Mouse (Mus musculus) forebrain, embryonic 13.5 days (tissue): ENCODE measurements around the gene Vill. TPM values are rescaled to one million over a fixed set of nuclear protein-coding genes. Genes with fewer than 3 reads are reported as not detected.
A peak's percentile ranks its signal among the peaks of the same experiment; 100 is the strongest.

Experiments
- ATAC-seq: fragments of 200-750 bp; cut with Nextera tagmentation; 2 replicates; pipeline ENCODE4 v1.8.0; 2017
- H3K27ac ChIP-seq: fragments of 300-500 bp; sonication (generic); 2 replicates; pipeline ENCODE4 v1.5.1; 2015; ENCODE audit warnings: inconsistent platforms, mild to moderate bottlenecking, moderate library complexity
- H3K27me3 ChIP-seq: fragments of 300-500 bp; sonication (generic); 2 replicates; pipeline ENCODE4 v1.6.1; 2015; ENCODE audit warnings: mild to moderate bottlenecking, inconsistent platforms
- H3K36me3 ChIP-seq: fragments of 300-500 bp; sonication (generic); 2 replicates; pipeline ENCODE4 v1.6.1; 2015; ENCODE audit warnings: mild to moderate bottlenecking, inconsistent platforms; ENCODE audit not compliant: poor library complexity, severe bottlenecking
- H3K4me1 ChIP-seq: fragments of 300-500 bp; sonication (generic); 2 replicates; pipeline ENCODE4 v1.6.1; 2015; ENCODE audit warnings: inconsistent platforms
- H3K4me2 ChIP-seq: fragments of 300-500 bp; sonication (generic); 2 replicates; pipeline ENCODE4 v1.6.1; 2015; ENCODE audit warnings: inconsistent platforms, mild to moderate bottlenecking, moderate library complexity
- H3K4me3 ChIP-seq: fragments of 300-500 bp; sonication (generic); 2 replicates; pipeline ENCODE4 v1.5.1; 2015; ENCODE audit warnings: mild to moderate bottlenecking, inconsistent platforms
- H3K9ac ChIP-seq: fragments of 300-500 bp; sonication (generic); 2 replicates; pipeline ENCODE4 v1.6.1; 2015; ENCODE audit warnings: mild to moderate bottlenecking, inconsistent platforms
- H3K9me3 ChIP-seq: fragments of 300-500 bp; sonication (generic); replicated peaks from 2 replicates; pipeline ENCODE4 v1.6.1; 2016; ENCODE audit warnings: inconsistent platforms
- WGBS: fragments of 180-500 bp; shearing (Covaris S2); methylation state at CpG from one replicate; pipeline ENCODE4 v1.1.7; 2015; 5-methylcytosine and 5-hydroxymethylcytosine counted together
- polyA plus RNA-seq: library from polyadenylated mRNA; unstranded; fragments of >200 nt; fragmentation: Nextera tagmentation; extraction: Ambion mirVana; gene quantifications from 2 replicates; pipeline ENCODE4 v1.2.1, GENCODE M21; 2015

Vill gene
- polyA plus RNA-seq, 1 experiment from 2014 or later = 3.9 TPM

DNA sequence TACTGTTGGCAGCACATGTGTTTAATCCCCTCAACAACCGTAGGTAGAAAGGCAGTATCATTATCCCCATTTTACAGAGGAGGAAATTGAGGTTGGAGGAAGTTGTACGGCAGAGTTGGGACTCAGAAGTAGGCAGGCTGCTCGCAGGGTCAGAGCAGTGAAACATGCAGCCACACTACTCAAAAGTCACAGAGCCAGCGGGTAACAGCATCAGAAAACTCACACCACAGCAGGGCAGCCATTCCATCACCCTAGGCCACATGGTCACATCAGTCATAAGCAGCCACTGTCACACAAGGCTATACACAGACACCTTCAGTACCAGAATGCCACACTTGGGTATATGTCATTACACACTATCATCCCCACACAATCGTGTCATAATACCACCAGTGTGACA is 34.7 kb downstream of the Vill start:
- no peaks in the 10 kb centered on the region for H3K9me3 ChIP-seq
- H3K4me1 ChIP-seq = peaks cover 28% of the 10 kb centered on the region
- H3K9ac ChIP-seq = no peak overlapping the region
- peaks cover 11% of the 10 kb centered on the region for H3K27me3 ChIP-seq
- H3K4me2 ChIP-seq = no peak overlapping the region
- 91% methylated on average over 5 of the region's 5 CpGs for WGBS
- no peak overlapping the region for H3K4me3 ChIP-seq
- ATAC-seq = no peak
- H3K27ac ChIP-seq = no peak overlapping the region
- no peaks in the 10 kb centered on the region for H3K36me3 ChIP-seq

DNA sequence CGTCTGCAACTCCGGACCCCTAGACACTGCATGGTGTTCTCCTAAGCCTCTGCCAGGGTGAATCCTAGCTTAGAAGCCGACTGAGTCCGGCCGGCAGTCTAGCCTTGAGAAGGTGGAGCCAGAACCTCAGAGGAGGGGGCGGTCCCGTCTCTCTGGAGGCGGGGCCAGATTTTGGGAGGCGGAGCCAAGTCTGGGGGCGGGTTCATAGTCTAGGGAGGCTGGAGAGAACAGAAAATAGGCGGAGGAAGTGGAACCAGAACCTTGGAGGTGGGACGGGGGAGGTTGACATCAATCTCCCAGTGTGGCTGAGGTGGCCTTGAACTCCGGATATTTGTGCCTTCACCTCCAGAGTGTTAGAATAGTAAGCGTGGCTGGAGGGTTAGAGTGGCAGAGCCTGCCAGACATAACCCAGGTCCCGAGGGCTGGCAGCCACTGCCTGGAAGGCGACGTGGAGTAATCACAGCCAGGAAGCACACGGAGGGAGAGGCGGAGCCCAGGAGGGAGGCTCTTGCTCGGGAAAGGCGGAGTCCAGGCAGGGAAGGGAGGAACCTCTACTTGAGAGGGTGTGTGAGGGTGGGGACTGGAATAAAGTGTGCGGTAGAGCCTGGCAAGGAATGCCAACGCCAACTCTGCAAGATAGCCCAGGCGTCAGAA is 35.7 kb downstream of the Vill start:
- no peaks in the 10 kb centered on the region for H3K9me3 ChIP-seq
- peak overlapping the region; percentile 31 for H3K4me3 ChIP-seq
- H3K27me3 ChIP-seq = peaks cover 21% of the 10 kb centered on the region
- H3K27ac ChIP-seq = no peak overlapping the region
- 1% methylated on average over 24 of the region's 24 CpGs for WGBS
- H3K9ac ChIP-seq = no peak overlapping the region
- peak overlapping the region; percentile 58 for H3K4me2 ChIP-seq
- no peaks in the 10 kb centered on the region for H3K36me3 ChIP-seq
- H3K4me1 ChIP-seq = peaks cover 34% of the 10 kb centered on the region
- peak; percentile 73 for ATAC-seq

DNA sequence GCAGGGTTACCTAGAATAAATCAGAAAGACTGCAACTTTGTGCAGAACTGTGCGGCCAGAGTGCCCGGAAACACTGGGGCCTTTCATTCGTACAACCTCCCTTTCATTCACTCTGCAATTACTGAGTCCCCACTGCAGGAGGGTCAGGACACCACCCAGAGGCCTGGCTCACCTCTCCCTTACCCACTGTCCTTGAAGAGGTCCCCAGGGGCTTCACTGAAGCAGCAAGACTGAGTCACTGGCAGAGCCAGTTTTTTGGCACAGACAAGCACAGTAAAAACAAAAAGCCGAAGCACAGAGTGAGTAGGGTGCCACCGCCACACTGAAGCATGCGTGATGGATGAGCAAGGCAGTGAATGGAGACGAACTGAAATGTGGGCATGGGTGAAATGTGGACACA is 36.9 kb downstream of the Vill start:
- Histone ChIP-seq H3K27me3 (peaks cover 32% of the 10 kb centered on the region), H3K36me3 (no peaks in the 10 kb centered on the region), H3K4me2 (no peak overlapping the region), H3K9me3 (no peaks in the 10 kb centered on the region), H3K27ac (no peak overlapping the region), H3K4me1 (peaks cover 42% of the 10 kb centered on the region), H3K4me3 (no peak overlapping the region), H3K9ac (no peak overlapping the region)
- WGBS = 50% methylated on average over 7 of the region's 7 CpGs
- ATAC-seq = no peak

DNA sequence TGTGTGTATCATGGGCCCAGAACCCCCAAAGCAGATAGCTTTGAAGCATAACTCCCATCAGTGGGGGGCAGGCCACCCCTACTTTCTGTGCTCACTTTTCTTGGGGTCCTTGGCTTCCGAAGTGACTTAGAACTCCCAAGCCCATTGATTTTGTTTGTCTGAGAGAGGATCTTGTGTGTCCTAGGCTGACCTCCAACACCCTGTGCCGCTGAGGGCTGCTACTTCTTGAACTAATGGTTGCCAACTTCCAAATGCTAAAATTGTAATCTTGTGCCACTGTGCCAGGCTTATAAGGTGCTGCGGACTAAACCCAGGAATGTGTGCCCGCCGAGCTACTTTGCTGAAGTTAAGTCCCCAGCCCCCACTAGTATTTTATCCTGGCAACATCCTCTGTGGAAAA is 37.9 kb downstream of the Vill start:
- Histone ChIP-seq H3K4me2 (no peak overlapping the region), H3K4me1 (peaks cover 42% of the 10 kb centered on the region), H3K9me3 (no peaks in the 10 kb centered on the region), H3K4me3 (no peak overlapping the region), H3K9ac (no peak overlapping the region), H3K27ac (no peak overlapping the region), H3K36me3 (no peaks in the 10 kb centered on the region), H3K27me3 (peaks cover 42% of the 10 kb centered on the region)
- WGBS = 90% methylated on average over 5 of the region's 5 CpGs
- ATAC-seq = no peak

DNA sequence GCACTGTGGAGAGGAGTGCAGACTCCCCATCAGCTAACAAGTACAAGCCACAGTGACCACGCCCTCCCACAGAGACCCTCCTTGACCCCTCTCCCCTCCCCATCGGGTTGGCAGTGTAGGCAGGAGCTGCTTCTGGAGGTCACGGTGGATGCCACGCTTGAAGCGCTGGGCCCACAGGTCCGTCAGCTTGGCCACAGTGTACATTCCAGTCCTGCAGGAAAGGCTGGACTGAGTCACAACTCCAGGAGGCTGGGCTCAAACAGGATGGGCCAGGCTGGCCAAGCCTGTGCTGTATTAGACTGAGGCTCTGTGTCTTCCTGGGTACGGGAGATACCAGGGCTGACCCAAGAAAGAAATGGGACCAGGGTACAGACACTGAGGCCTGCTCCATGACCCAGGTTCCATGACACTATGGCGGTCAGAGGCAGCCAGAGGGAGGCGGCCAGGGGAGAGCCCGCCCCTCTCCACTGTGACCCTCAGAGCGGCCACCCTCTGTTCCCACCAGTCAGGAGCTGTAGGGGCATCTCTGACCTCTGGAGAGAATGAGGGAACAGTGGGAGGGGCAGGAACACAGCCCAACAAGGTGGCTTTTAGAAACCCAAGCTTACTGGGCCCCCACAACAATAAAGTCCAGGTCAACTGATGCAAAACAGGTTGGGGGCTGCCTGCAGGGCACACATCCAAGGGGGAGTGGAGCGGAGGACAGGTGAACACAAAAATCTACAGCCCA is 39.2 kb downstream of the Vill start:
- H3K27ac ChIP-seq = no peak overlapping the region
- H3K36me3 ChIP-seq = no peaks in the 10 kb centered on the region
- H3K9ac ChIP-seq = no peak overlapping the region; the same call in 1 of the 2 replicates
- no peak for ATAC-seq
- H3K4me3 ChIP-seq = peak overlapping the region; percentile 46
- H3K4me1 ChIP-seq = peaks cover 36% of the 10 kb centered on the region
- H3K27me3 ChIP-seq = peaks cover 48% of the 10 kb centered on the region
- no peaks in the 10 kb centered on the region for H3K9me3 ChIP-seq
- WGBS = 74% methylated on average over 12 of the region's 12 CpGs
- H3K4me2 ChIP-seq = peak overlapping the region; percentile 72

DNA sequence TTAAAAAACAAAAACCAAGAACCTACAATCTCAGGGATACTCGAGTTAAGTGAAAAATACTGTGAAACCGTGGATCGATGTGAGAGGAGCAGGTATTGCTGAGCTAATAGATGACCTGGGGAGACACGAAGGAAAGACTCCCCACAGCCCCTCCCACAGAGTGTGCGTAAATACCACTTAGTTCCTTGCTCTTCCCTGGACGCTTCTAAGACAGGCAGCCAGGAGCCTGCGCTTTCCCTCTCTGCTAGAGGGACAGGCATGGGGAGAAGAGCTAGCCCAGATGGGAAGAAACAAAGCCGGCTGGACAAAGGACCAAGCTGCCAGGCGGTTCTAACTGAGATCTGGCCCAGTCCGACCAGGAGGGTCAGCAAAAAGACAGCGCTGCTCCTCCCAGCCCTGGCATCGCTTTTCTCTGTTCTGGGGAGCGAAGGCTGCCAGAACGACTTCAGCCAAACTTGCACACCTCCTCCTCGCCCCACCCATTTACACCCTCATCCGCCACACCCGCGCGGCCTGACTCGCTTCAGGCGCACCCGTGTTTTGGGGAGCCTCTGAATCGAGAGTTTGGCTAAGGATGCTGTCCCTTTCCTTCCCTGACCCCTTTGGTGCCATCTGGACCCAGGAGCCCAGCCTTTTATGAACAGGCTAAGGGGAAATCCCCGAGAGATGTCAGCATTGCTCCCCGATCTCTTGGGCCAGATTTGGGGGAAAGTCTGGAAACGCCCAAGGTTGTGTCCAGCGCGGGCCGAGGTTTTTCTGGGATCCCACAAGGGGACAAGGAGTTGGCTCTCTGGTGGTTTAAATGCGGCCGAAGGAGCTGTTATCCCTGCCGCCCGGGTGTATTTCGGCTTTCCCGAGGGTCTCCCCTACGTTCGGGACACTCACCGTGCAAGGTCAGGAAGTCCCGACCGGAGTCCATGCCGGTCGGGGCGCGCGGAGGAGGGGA is 40.2 kb downstream of the Vill start:
- ATAC-seq = no peak
- H3K9me3 ChIP-seq = no peaks in the 10 kb centered on the region
- peak overlapping the region; percentile 46 for H3K4me3 ChIP-seq
- peaks cover 49% of the 10 kb centered on the region for H3K27me3 ChIP-seq
- H3K36me3 ChIP-seq = no peaks in the 10 kb centered on the region
- H3K4me1 ChIP-seq = peaks cover 35% of the 10 kb centered on the region
- WGBS = 3% methylated on average over 45 of the region's 45 CpGs
- H3K9ac ChIP-seq = peak overlapping the region; percentile 56
- no peak overlapping the region for H3K27ac ChIP-seq
- H3K4me2 ChIP-seq = peak overlapping the region; percentile 72

DNA sequence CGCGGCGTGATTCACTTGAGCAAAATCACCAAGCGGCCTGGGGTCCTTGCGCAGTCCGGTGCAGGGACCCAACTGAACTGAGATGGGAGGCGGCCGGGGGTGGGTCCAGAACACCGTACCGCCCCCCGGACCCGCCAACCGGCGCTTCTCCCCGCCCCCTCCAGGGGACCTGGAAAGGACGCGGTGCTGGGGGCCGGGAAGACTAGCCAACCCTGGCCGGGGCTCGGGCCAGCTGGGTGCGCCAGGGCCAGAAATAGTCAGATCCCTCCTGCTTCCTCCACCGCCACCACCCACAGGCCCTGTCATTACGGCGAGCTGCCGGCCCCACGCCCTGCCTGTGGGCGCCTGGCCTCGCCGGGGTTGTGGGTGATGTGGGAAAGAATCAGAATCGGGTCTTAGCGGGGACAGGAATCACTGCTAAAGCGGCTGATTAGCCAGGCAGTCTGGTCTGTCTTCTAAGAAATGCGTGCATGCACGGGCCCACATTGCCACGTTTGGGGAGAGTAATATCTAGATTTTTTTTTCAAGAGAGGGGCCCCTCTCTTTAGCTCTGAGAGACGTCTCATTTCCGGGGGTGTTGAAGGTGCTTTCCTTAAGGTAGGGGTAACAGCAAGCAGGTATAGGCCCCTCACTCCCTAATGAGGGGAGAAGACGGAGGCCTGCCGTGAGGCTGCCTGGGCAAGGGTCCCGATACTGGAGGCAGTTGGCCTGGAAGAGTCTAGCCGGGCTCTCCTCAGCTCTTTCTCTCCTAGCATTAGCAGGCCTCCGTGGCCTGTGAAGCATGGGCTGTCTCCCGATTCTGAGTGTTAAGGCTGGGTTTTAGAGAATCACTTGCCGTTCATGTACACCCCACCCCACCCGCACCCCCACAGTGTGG is 41.1 kb downstream of the Vill start, which contains the start of gene Plcd1:
Plcd1 (minus strand) TSS at position 84 of the 877 bp plus-strand sequence.
- peak within 1 kb of the TSS; percentile 46 for H3K4me3 ChIP-seq
- H3K27me3 ChIP-seq = peaks cover 49% of the 10 kb centered on the region
- peaks cover 26% of the 10 kb centered on the region for H3K4me1 ChIP-seq
- H3K9ac ChIP-seq = peak within 1 kb of the TSS; percentile 56
- H3K4me2 ChIP-seq = peak within 1 kb of the TSS; percentile 72
- ATAC-seq = peak; percentile 75
- no peaks in the 10 kb centered on the region for H3K9me3 ChIP-seq
- no peaks in the 10 kb centered on the region for H3K36me3 ChIP-seq
- 8% methylated on average over 45 of the region's 45 CpGs for WGBS
- no peak within 1 kb of the TSS for H3K27ac ChIP-seq

DNA sequence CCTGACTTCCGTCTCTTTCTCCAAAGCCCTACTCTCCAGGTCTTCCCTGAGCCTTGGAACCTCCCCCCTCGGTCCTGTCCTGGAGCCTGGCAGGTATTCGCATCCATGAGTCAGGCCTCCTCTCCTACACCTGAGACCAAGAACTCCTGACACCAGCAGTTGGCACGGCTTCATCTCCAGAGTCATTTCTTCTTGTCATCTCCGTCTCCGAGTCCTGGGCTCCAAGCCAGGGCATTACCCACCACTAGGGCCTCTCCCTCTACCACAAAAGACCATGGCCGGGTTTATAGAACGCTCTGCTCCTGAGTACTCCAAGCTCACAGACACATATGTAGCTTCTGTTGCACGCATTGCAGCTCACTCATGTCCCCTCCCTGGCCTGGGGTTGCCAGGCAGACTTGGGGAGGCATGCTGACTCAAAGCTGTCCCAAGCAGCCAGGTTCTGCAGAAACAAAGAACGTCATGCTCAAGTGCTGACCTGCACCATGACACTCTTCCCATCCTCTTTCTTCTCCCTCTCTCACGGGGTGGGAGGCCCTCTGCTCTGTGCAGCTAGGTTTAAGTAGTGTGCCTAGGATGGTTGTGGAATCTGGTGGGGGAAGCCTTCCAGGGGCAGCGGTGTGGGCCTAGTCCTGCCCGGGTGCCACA is 42.0 kb downstream of the Vill start:
- no peaks in the 10 kb centered on the region for H3K36me3 ChIP-seq
- H3K9me3 ChIP-seq = no peaks in the 10 kb centered on the region
- ATAC-seq = 0 out of 2 replicates have a peak, but pooled peaks have one; percentile 17
- H3K9ac ChIP-seq = no peak overlapping the region
- peaks cover 49% of the 10 kb centered on the region for H3K27me3 ChIP-seq
- no peak overlapping the region for H3K27ac ChIP-seq
- H3K4me3 ChIP-seq = no peak overlapping the region
- no peak overlapping the region for H3K4me2 ChIP-seq
- peaks cover 25% of the 10 kb centered on the region for H3K4me1 ChIP-seq
- 69% methylated on average over 13 of the region's 13 CpGs for WGBS

DNA sequence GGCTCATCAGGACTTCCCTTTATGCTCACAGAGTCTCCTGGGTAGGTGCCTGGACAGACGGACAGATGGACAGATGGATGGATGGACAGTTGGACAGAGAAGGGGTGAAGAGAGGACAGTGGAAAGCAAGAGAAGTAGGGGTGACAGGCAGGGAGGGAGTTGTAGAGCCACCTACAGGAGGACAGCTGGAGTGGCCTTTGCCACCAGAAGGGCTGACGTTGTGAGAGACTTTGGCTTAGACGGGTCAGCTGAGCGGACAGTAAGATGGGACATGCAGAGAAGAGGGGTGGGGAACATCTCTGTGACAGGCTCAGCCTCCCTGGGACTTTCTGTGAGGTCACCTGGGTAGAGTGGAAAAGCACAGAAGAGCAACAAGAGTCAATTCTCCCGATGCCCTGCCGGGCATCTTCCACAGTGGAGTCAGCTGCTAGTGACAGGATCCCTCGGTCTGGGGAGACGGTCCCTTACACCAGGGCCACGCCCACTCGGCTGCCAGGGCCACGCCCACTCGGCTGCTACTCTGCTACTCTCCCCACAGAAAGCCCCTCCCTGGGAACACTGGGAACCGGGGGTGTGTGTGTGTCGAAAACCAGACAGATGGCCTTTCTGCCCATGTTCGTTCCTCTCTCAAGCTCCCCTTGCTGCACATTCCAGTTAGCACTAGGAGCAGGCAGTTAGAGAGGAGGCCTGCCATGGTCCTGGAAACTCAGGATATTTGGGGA is 47.8 kb downstream of the Vill start:
- Histone ChIP-seq H3K27ac (no peak overlapping the region), H3K27me3 (peaks cover 29% of the 10 kb centered on the region), H3K36me3 (no peaks in the 10 kb centered on the region), H3K4me1 (peaks cover 20% of the 10 kb centered on the region), H3K4me3 (no peak overlapping the region), H3K9me3 (no peaks in the 10 kb centered on the region), H3K4me2 (no peak overlapping the region), H3K9ac (no peak overlapping the region)
- WGBS = 17% methylated on average over 15 of the region's 15 CpGs
- ATAC-seq = no peak; the same call in 1 of the 2 replicates

DNA sequence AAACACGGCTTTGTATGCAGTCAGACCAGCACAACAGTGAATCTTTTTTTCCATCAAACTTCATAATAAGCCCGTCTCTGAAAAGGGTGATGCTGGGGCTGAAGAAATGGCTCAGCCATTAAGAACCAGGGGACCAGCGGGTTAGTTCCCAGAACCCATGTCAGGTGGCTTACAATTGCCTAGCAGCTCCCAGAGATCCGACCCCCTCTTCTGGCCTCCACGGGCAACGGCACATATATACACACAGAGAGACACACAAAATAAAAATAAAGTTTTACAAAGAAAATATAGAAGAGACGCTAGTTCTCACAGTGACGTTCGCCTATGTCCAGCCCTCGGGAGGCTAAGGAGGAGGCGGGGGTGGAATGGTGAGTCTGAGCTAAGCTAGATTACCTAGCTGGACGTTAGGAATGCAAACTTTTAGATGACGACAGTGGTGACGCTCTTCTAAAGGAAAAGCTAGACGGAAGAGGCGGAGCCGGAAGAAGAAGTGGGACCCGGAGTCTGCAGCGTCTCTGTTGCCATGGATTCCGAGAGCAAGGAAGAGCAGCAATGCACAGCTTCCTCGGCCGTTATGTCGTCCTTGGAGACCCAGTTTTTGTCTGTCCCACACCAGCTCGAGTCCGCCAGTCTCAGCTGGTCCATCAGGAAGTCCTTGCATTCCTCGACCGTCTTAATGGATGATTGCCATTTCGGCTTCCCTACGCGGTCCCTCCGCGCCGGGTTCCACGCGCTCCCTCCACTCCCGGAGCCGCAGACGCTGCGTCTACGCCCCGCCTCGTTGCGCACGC is 49.6 kb downstream of the Vill start, which contains the start of gene Dlec1:
Dlec1 (plus strand) TSS at position 487 of the 791 bp plus-strand sequence.
- H3K36me3 ChIP-seq = no peaks in the 10 kb centered on the region
- no peak within 1 kb of the TSS for H3K27ac ChIP-seq
- peaks cover 20% of the 10 kb centered on the region for H3K27me3 ChIP-seq
- H3K4me3 ChIP-seq = peak within 1 kb of the TSS; percentile 62
- H3K9me3 ChIP-seq = no peaks in the 10 kb centered on the region
- peak within 1 kb of the TSS; percentile 61 for H3K9ac ChIP-seq
- H3K4me2 ChIP-seq = peak within 1 kb of the TSS; percentile 84
- H3K4me1 ChIP-seq = peaks cover 20% of the 10 kb centered on the region
- WGBS = 2% methylated on average over 44 of the region's 44 CpGs
- peak; percentile 93 for ATAC-seq
